Mouse (Mus musculus) heart, adult 2 months (tissue): ENCODE results near the gene Gstm4.

Experiments used
- CTCF ChIP-seq: fragments of 200-600 bp; IDR thresholded peaks from 2 replicates; pipeline ENCODE4 v1.8.1; 2022; ENCODE audit warnings: antibody characterized with exemption, mild to moderate bottlenecking, moderate library complexity
- EP300 ChIP-seq: fragments of 200-500 bp; IDR thresholded peaks from 2 replicates; pipeline ENCODE4 v1.6.1; 2011; ENCODE audit warnings: low read depth, low read length, control low read depth; ENCODE audit not compliant: insufficient read depth

DNA sequence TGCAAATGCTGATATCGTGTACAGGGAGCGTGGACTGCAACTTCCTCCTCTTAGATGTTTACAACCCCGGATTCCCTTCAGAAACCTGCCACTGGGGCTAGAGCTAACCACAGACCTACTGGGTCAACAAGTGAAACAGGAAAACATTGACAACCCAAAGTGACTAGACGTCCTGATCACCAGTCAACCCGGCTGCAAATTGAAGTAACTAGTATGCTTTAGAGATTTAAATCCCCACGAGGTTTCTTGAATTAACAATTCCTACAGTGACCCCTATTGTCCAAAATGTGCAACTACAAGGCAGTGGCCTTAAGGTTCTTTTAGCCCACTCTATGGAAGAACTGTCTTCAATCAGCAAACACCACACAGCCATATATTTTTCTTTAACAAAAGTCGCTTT is 16.7 kb upstream of the Gstm4 start:
- TF ChIP-seq CTCF, result peak; percentile 99
- no peak for TF ChIP-seq EP300
